Mouse (Mus musculus) ES-E14 (cell line): ENCODE data around the gene Sdccag8. TPM values are rescaled to one million over a fixed set of nuclear protein-coding genes. Genes with fewer than 3 reads are reported as not detected.
A peak's percentile ranks its signal among the peaks of the same experiment; 100 is the strongest.

Source experiments
- DNase-seq: peaks from one replicate; pipeline ENCODE4 v3.0.0-alpha.2; 2013; ENCODE audit warnings: low read depth, low spot score
- H3K27ac ChIP-seq: 2 replicates; pipeline ENCODE4 v1.5.1; 2012; ENCODE audit warnings: low read depth, mild to moderate bottlenecking, low read length, moderate library complexity, mixed read lengths; ENCODE audit not compliant: poor library complexity, insufficient read depth, severe bottlenecking
- H3K36me3 ChIP-seq: 2 replicates; pipeline ENCODE4 v1.6.1; 2012; ENCODE audit warnings: mild to moderate bottlenecking, low read length, moderate library complexity, mixed read lengths; ENCODE audit not compliant: control insufficient read depth, poor library complexity, insufficient read depth, severe bottlenecking
- H3K4me1 ChIP-seq, 2 experiments: fragments of 150-350 bp in 1 of 2; sonication (generic) in 1 of 2; 2 replicates each; pipeline ENCODE4 v1.6.1; 2012; ENCODE audit warnings: low read length in 2 of 2, mild to moderate bottlenecking in 1 of 2, mixed read lengths in 1 of 2; ENCODE audit not compliant: control insufficient read depth in 2 of 2, insufficient read depth in 2 of 2, poor library complexity in 1 of 2
- H3K4me3 ChIP-seq, 2 experiments: fragments of 150-350 bp in 1 of 2; sonication (generic) in 1 of 2; 2 replicates each; pipeline ENCODE4 v1.5.1; 2012; ENCODE audit warnings: low read length in 2 of 2, low read depth in 1 of 2, mild to moderate bottlenecking in 1 of 2, mixed read lengths in 1 of 2; ENCODE audit not compliant: insufficient read depth in 1 of 2, poor library complexity in 1 of 2, severe bottlenecking in 1 of 2
- H3K9ac ChIP-seq: 2 replicates; pipeline ENCODE4 v1.6.1; 2012; ENCODE audit warnings: low read depth, mild to moderate bottlenecking, low read length, mixed read lengths; ENCODE audit not compliant: poor library complexity, insufficient read depth, severe bottlenecking
- H3K9me3 ChIP-seq: fragments of 150-350 bp; sonication (generic); 2 replicates; pipeline ENCODE4 v1.6.1; 2012; ENCODE audit warnings: low read depth, mild to moderate bottlenecking, low read length; ENCODE audit not compliant: control insufficient read depth, insufficient read depth
- CHD2 ChIP-seq: IDR thresholded peaks from 2 replicates; pipeline ENCODE4 v1.6.1; 2014; ENCODE audit warnings: mild to moderate bottlenecking, low read depth, low read length, inconsistent platforms
- HCFC1 ChIP-seq: IDR thresholded peaks from 2 replicates; pipeline ENCODE4 v1.6.1; 2012; ENCODE audit warnings: low read length, inconsistent platforms, borderline replicate concordance; ENCODE audit not compliant: insufficient read depth
- MAFK ChIP-seq: IDR thresholded peaks from 2 replicates; pipeline ENCODE4 v1.6.1; 2014; ENCODE audit warnings: mild to moderate bottlenecking, low read depth, low read length, inconsistent platforms; ENCODE audit not compliant: insufficient read depth
- ZC3H11A ChIP-seq: IDR thresholded peaks from 2 replicates; pipeline ENCODE4 v1.6.1; 2012; ENCODE audit warnings: low read depth, mild to moderate bottlenecking, inconsistent platforms, low read length, borderline replicate concordance
- ZNF384 ChIP-seq: IDR thresholded peaks from 2 replicates; pipeline ENCODE4 v1.6.1; 2012; ENCODE audit warnings: low read depth, low read length, inconsistent platforms
- in situ Hi-C, 2 experiments: fragments of 600-800 bp; cut with MboI; formaldehyde crosslinking; loops; one replicate each; pipeline ENCODE4 v1.15.1; 2025; ENCODE audit warnings: low sequenced_read_pairs in 2 of 2, inconsistent platforms in 1 of 2; ENCODE audit not compliant: unreplicated experiment in 2 of 2
- total RNA-seq: library from RNA; depleted of rRNA; stranded (reverse); fragments of 300-350 nt; gene quantifications from 2 replicates; pipeline ENCODE4 v1.2.3, GENCODE M21; 2012; rRNA removed

The Sdccag8 gene
- total RNA-seq, result 5.0 and 5.4 TPM in 2 replicates

GRCm38 (mm10) chr1:176814591-176815062 lies at the start of gene Sdccag8:
Sdccag8 (plus strand) TSS chr1:176814660.
- peak within 1 kb of the TSS; percentile 54; the same call in 1 of the 2 replicates for H3K27ac ChIP-seq
- no peaks in the 10 kb centered on the region for H3K36me3 ChIP-seq
- H3K4me3 ChIP-seq, result peak within 1 kb of the TSS; percentile 80 to 85
- in situ Hi-C loops, result no loop called here
- TF ChIP-seq HCFC1 (peak; percentile 96), ZNF384 (no peak)
- peak; percentile 92 for DNase-seq
- H3K9me3 ChIP-seq, result no peaks in the 10 kb centered on the region
- H3K4me1 ChIP-seq, result no peaks in the 10 kb centered on the region
- peak within 1 kb of the TSS; percentile 71 for H3K9ac ChIP-seq

- no peak for TF ChIP-seq ZNF384
- no peak for TF ChIP-seq CHD2
- TF ChIP-seq MAFK, result no peak
- TF ChIP-seq ZC3H11A, result no peak
- TF ChIP-seq HCFC1, result no peak
- in situ Hi-C loops, result no loop called here
- Histone ChIP-seq H3K9me3 (no peaks in the 10 kb centered on the region), H3K27ac (no peak overlapping the region), H3K9ac (no peak overlapping the region), H3K36me3 (peaks cover 3% of the 10 kb centered on the region; the same call in 1 of the 2 replicates), H3K4me3 (no peak overlapping the region), H3K4me1 (no peaks in the 10 kb centered on the region)
- no peak for DNase-seq
Measured at GRCm38 (mm10) chr1:176774533-176774932, 39.9 kb upstream of the Sdccag8 start.

- Histone ChIP-seq H3K4me1 (no peaks in the 10 kb centered on the region), H3K27ac (no peak overlapping the region), H3K9ac (no peak overlapping the region), H3K36me3 (no peaks in the 10 kb centered on the region; the same call in 1 of the 2 replicates), H3K9me3 (no peaks in the 10 kb centered on the region), H3K4me3 (no peak overlapping the region)
- TF ChIP-seq CHD2, result no peak
- TF ChIP-seq MAFK, result no peak
- no peak for TF ChIP-seq ZC3H11A
- no peak for TF ChIP-seq ZNF384
- no peak for TF ChIP-seq HCFC1
- in situ Hi-C loops, result no loop called here
- DNase-seq, result no peak
Measured at GRCm38 (mm10) chr1:176789326-176789725, 25.1 kb upstream of the Sdccag8 start.

- H3K27ac ChIP-seq, result no peak overlapping the region
- no peaks in the 10 kb centered on the region for H3K9me3 ChIP-seq
- H3K36me3 ChIP-seq, result no peaks in the 10 kb centered on the region
- DNase-seq, result no peak
- H3K4me1 ChIP-seq, result no peaks in the 10 kb centered on the region
- H3K9ac ChIP-seq, result no peak overlapping the region
- in situ Hi-C loops, result no loop called here
- TF ChIP-seq MAFK (no peak), ZC3H11A (no peak), HCFC1 (no peak), ZNF384 (no peak), CHD2 (no peak)
- H3K4me3 ChIP-seq, result no peak overlapping the region
Measured at GRCm38 (mm10) chr1:176792175-176792574, 22.3 kb upstream of the Sdccag8 start.

- DNase-seq, result no peak
- H3K36me3 ChIP-seq, result no peaks in the 10 kb centered on the region
- H3K9me3 ChIP-seq, result no peaks in the 10 kb centered on the region
- H3K4me3 ChIP-seq, result no peak overlapping the region
- H3K27ac ChIP-seq, result no peak overlapping the region
- TF ChIP-seq CHD2 (no peak), ZNF384 (no peak), HCFC1 (no peak), ZC3H11A (no peak), MAFK (no peak)
- no peak overlapping the region for H3K9ac ChIP-seq
- in situ Hi-C loops, result no loop called here
- H3K4me1 ChIP-seq, result no peaks in the 10 kb centered on the region
Measured at GRCm38 (mm10) chr1:176798673-176799072, 15.8 kb upstream of the Sdccag8 start.
